Mouse (Mus musculus): Measurements from ENCODE around the gene Rfc3.

- TF ChIP-seq POLR2A (IDR thresholded peaks at IDR 0.05; ENCODE audit: low read depth, low read length) (no peak), CTCF (IDR thresholded peaks at IDR 0.05; ENCODE audit: borderline replicate concordance, insufficient read depth, low read length) (peak; percentile 75; the same call in 1 of the 2 replicates)
Measured at GRCm38 (mm10) chr5:151644845-151645244, 6.2 kb downstream of the Rfc3 start.

All from embryonic fibroblast, embryonic 13.5 days (primary cell).